ENCODE assay signal across 10 mouse cellular contexts in the genomic region with DNA sequence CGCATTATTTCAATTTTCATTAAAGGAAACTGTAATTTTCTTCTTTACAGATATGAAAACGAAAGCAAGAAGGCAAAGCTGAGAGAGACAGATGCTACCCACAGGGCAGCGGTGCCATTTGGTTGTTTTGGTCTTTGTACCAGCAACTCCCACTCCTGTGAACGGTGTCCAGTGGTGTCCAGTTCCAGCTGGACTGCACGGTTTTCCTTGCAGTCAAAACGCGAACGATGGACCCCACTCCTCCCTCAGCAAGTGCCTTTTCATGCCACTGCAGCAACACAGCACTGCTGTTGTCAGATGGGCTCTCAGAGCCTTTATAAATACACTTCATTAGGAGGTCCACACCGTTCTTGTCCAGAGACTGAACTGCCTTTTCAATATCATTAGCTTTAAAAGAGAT. TPM values are rescaled to one million over a fixed set of nuclear protein-coding genes. Genes with fewer than 3 reads are reported as not detected.
A peak's percentile ranks its signal among the peaks of the same experiment; 100 is the strongest.
DNase-seq lines count a peak whose midpoint lies in the region; ATAC-seq lines count a peak whose summit lies in the region.
"Had no signal": no experiment of that assay in that cellular context is flagged by ENCODE, and none has a peak within 500 bp of the region (broad histone marks: within the 10 kb centered on the region; RNA-seq: fewer than 3 reads in every experiment).

No protein-coding gene starts in this region.

- H3K4me1 ChIP-seq in forebrain, embryonic 10.5 days: 0 out of 2 replicates have a peak, but pooled peaks cover under 1% of the 10 kb centered on the region
- no peaks in the 10 kb centered on the region for H3K4me1 ChIP-seq in forebrain, embryonic 11.5 days (replicated peaks; ENCODE audit: control insufficient read depth, insufficient read depth, low read length)
- H3K4me1 ChIP-seq in midbrain, embryonic 14.5 days (ENCODE audit: control insufficient read depth, insufficient read depth, low read length): no peaks in the 10 kb centered on the region
- H3K4me1 ChIP-seq in midbrain, embryonic 10.5 days: no peaks in the 10 kb centered on the region
- H3K4me1 ChIP-seq in hindbrain, embryonic 15.5 days (replicated peaks): 0 out of 2 replicates have a peak, but pooled peaks cover under 1% of the 10 kb centered on the region
- H3K4me1 ChIP-seq in neural tube, embryonic 12.5 days: no peaks in the 10 kb centered on the region

- 73% methylated on average over 9 of the region's 9 CpGs for WGBS in forebrain, embryonic 10.5 days
- 71% methylated on average over 9 of the region's 9 CpGs for WGBS in forebrain, embryonic 11.5 days
- 79% methylated on average over 9 of the region's 9 CpGs for WGBS in midbrain, embryonic 14.5 days
- WGBS in midbrain, embryonic 10.5 days: 76% methylated on average over 9 of the region's 9 CpGs
- 69% methylated on average over 9 of the region's 9 CpGs for WGBS in hindbrain, embryonic 15.5 days
- 70% methylated on average over 9 of the region's 9 CpGs for WGBS in neural tube, embryonic 12.5 days

- peak overlapping the region; percentile 32 for H3K4me3 ChIP-seq in forebrain, embryonic 10.5 days
- no peak overlapping the region for H3K4me3 ChIP-seq in forebrain, embryonic 11.5 days (ENCODE audit: low read depth, low read length)
- H3K4me3 ChIP-seq in midbrain, embryonic 14.5 days (replicated peaks; ENCODE audit: low read depth, low read length): no peak overlapping the region
- no peak overlapping the region for H3K4me3 ChIP-seq in midbrain, embryonic 10.5 days
- no peak overlapping the region for H3K4me3 ChIP-seq in hindbrain, embryonic 15.5 days
- no peak overlapping the region for H3K4me3 ChIP-seq in neural tube, embryonic 12.5 days

- H3K4me2 ChIP-seq in forebrain, embryonic 11.5 days (ENCODE audit: low read depth, low read length, severe bottlenecking): no peak overlapping the region; the same call in 1 of the 2 replicates
- peak overlapping the region; percentile 33 for H3K4me2 ChIP-seq in midbrain, embryonic 14.5 days (ENCODE audit: low read length)
- peak overlapping the region; percentile 23; the same call in 1 of the 2 replicates for H3K4me2 ChIP-seq in hindbrain, embryonic 15.5 days
- peak overlapping the region; percentile 34 for H3K4me2 ChIP-seq in neural tube, embryonic 12.5 days (replicated peaks)

- H3K27me3 ChIP-seq in forebrain, embryonic 10.5 days (ENCODE audit: poor library complexity, severe bottlenecking): no peaks in the 10 kb centered on the region
- H3K27me3 ChIP-seq in forebrain, embryonic 11.5 days (ENCODE audit: control insufficient read depth, insufficient read depth, low read length): no peaks in the 10 kb centered on the region
- H3K27me3 ChIP-seq in midbrain, embryonic 14.5 days (ENCODE audit: control insufficient read depth, insufficient read depth, low read length): no peaks in the 10 kb centered on the region
- H3K27me3 ChIP-seq in midbrain, embryonic 10.5 days (ENCODE audit: low read depth, poor library complexity, severe bottlenecking): no peaks in the 10 kb centered on the region
- H3K27me3 ChIP-seq in hindbrain, embryonic 15.5 days: no peaks in the 10 kb centered on the region
- H3K27me3 ChIP-seq in neural tube, embryonic 12.5 days (replicated peaks): no peaks in the 10 kb centered on the region

- no peak for ATAC-seq in forebrain, embryonic 11.5 days (replicated peaks; ENCODE audit: low FRiP score)
- no peak for ATAC-seq in midbrain, embryonic 14.5 days (ENCODE audit: low FRiP score, low TSS enrichment)
- ATAC-seq in hindbrain, embryonic 15.5 days (ENCODE audit: low FRiP score, low read depth): no peak
- ATAC-seq in neural tube, embryonic 12.5 days (ENCODE audit: low FRiP score, low read depth): no peak

- no peak overlapping the region for H3K27ac ChIP-seq in forebrain, embryonic 10.5 days
- no peak overlapping the region for H3K27ac ChIP-seq in forebrain, embryonic 11.5 days (ENCODE audit: low read depth, low read length)
- H3K27ac ChIP-seq in midbrain, embryonic 14.5 days (replicated peaks; ENCODE audit: low read depth, low read length): no peak overlapping the region
- H3K27ac ChIP-seq in midbrain, embryonic 10.5 days (replicated peaks): no peak overlapping the region
- no peak overlapping the region for H3K27ac ChIP-seq in hindbrain, embryonic 15.5 days (replicated peaks)
- no peak overlapping the region for H3K27ac ChIP-seq in neural tube, embryonic 12.5 days

- no peak for DNase-seq in forebrain, embryonic 10.5 days (ENCODE audit: extremely low spot score, low spot score)
- DNase-seq in forebrain, embryonic 11.5 days (ENCODE audit: low spot score): no peak
- DNase-seq in midbrain, embryonic 14.5 days: no peak
- no peak for DNase-seq in midbrain, embryonic 10.5 days (ENCODE audit: low spot score)
- no peak for DNase-seq in ovary, postnatal 10 days (ENCODE audit: low spot score)
- no peak for DNase-seq in ovary, postnatal 14 days (ENCODE audit: low spot score)
- DNase-seq: adrenal gland, adult 8-10 months; retina, postnatal 1 day had no signal

- H3K36me3 ChIP-seq in forebrain, embryonic 10.5 days (replicated peaks): no peaks in the 10 kb centered on the region
- no peaks in the 10 kb centered on the region for H3K36me3 ChIP-seq in forebrain, embryonic 11.5 days (ENCODE audit: control insufficient read depth, insufficient read depth, low read length)
- H3K36me3 ChIP-seq in midbrain, embryonic 14.5 days (ENCODE audit: control insufficient read depth, insufficient read depth, low read length): no peaks in the 10 kb centered on the region
- H3K36me3 ChIP-seq in midbrain, embryonic 10.5 days: no peaks in the 10 kb centered on the region
- H3K36me3 ChIP-seq in hindbrain, embryonic 15.5 days: no peaks in the 10 kb centered on the region
- H3K36me3 ChIP-seq in neural tube, embryonic 12.5 days: no peaks in the 10 kb centered on the region

- H3K9ac ChIP-seq in forebrain, embryonic 11.5 days (ENCODE audit: low read length): no peak overlapping the region
- H3K9ac ChIP-seq in midbrain, embryonic 14.5 days (replicated peaks; ENCODE audit: low read length): no peak overlapping the region
- no peak overlapping the region for H3K9ac ChIP-seq in hindbrain, embryonic 15.5 days
- H3K9ac ChIP-seq in neural tube, embryonic 12.5 days: no peak overlapping the region

- no peaks in the 10 kb centered on the region for H3K9me3 ChIP-seq in forebrain, embryonic 10.5 days
- H3K9me3 ChIP-seq in forebrain, embryonic 11.5 days (ENCODE audit: control insufficient read depth, low read length): no peaks in the 10 kb centered on the region
- no peaks in the 10 kb centered on the region for H3K9me3 ChIP-seq in midbrain, embryonic 14.5 days (ENCODE audit: control insufficient read depth, low read length)
- no peaks in the 10 kb centered on the region for H3K9me3 ChIP-seq in midbrain, embryonic 10.5 days (replicated peaks)
- no peaks in the 10 kb centered on the region for H3K9me3 ChIP-seq in hindbrain, embryonic 15.5 days
- H3K9me3 ChIP-seq in neural tube, embryonic 12.5 days: no peaks in the 10 kb centered on the region

RNA-seq across cellular contexts. Expression of gene Taf1b, which starts 5.1 kb away (rescaled TPM):
- 30.2 and 32.5 TPM in 2 replicates for polyA plus RNA-seq in forebrain, embryonic 10.5 days (2016; fragmentation: Nextera tagmentation; extraction: Ambion mirVana)
- polyA plus RNA-seq in forebrain, embryonic 11.5 days (2014; fragmentation: Nextera tagmentation; extraction: Ambion mirVana): 33.1 and 33.4 TPM in 2 replicates
- 36.0 and 39.7 TPM in 2 replicates for polyA plus RNA-seq in midbrain, embryonic 14.5 days (2014; fragmentation: Nextera tagmentation; extraction: Ambion mirVana)
- polyA plus RNA-seq in midbrain, embryonic 10.5 days (2016; fragmentation: Nextera tagmentation; extraction: Ambion mirVana): 30.2 and 30.3 TPM in 2 replicates
- 30.3 and 34.1 TPM in 2 replicates for polyA plus RNA-seq in hindbrain, embryonic 15.5 days (2015; fragmentation: Nextera tagmentation; extraction: Ambion mirVana)
- 32.0 and 32.7 TPM in 2 replicates for polyA plus RNA-seq in neural tube, embryonic 12.5 days (2016; fragmentation: Nextera tagmentation; extraction: Ambion mirVana)
